Mouse (Mus musculus) olfactory bulb, adult 2 months (tissue): Measurements from ENCODE around the gene Cxcl10.

Source experiments
- CTCF ChIP-seq: fragments of 200-500 bp; IDR thresholded peaks from 2 replicates; pipeline ENCODE4 v1.5.1; 2012; ENCODE audit warnings: low read depth, mild to moderate bottlenecking, low read length, moderate library complexity; ENCODE audit not compliant: insufficient read depth
- POLR2A ChIP-seq: fragments of 200-500 bp; IDR thresholded peaks from 2 replicates; pipeline ENCODE4 v1.6.1; 2012; ENCODE audit warnings: mild to moderate bottlenecking, low read depth, low read length, moderate library complexity; ENCODE audit not compliant: insufficient read depth

DNA sequence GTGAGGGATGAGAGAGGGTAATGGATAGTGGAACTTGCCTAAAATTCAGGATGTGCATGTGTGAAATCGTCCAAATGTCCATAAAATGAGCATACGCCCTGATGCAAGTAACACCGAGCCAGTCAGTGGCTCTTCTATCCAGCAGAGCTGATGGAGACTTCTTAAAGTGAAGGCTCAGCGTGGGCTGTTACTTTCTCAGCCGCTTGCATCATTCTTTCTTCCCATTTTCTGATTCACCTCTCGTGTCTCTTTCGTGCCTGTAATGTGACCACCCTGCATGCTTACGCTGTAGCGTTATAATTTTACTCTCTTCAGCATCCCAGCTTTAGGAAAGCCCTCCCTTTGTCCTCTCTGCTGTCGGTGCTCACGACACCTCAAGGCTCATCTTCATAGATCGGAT is 17.6 kb downstream of the Cxcl10 start:
- TF ChIP-seq POLR2A (no peak), CTCF (no peak)
